Mouse (Mus musculus) frontal cortex, postnatal 10 days (tissue): Measurements from ENCODE around the gene Nup153.

Experiments
- DNase-seq, 2 experiments: peaks; one replicate each; pipeline ENCODE4 v3.0.0; 2022; ENCODE audit warnings: low spot score in 2 of 2, mixed read lengths in 1 of 2

Gene Nup153

DNA sequence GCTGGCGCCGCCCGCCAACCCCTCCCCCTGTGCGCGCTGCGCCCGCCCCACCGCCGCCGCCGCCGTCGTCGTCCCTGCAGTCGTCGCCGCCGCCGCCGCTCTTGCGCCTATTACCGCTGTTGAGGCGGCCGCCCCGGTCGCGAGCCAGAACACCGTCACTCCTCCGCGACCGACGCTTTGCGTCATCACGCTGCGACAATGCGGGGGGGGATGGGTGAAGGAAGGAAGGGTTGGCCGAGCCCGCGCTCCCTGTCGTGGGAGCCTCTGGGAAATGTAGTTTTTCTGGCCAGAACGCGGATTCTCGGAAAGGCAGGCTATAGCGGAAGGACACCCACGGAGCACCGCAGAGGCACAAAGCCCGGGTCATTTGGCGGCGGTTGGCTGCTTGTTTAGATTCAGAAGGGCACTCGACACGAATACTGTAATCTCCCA, at the start of gene Nup153:
Nup153 (minus strand) TSS at position 104 of the 432 bp plus-strand sequence.
- DNase-seq = peak; percentile 98 to 100

DNA sequence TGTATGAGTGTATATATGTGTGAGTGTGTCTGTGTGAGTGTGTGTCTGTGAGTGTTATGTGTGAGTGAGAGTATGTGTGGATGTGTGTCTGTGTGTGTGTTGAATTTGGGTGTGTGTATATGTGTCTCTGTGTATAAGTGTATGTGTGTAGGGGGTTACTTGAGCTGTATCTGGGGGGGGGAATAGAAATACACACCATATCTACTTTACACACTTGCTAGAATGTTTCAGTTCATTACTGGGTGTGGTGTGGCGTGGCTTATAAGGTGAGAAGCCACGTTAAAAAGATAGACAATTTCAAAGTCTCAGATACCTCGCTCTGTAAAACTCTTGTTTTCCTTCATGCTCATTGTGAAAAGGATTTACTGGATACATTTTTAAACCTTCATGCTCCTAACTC, 49.7 kb upstream of the Nup153 start:
- DNase-seq = no peak

DNA sequence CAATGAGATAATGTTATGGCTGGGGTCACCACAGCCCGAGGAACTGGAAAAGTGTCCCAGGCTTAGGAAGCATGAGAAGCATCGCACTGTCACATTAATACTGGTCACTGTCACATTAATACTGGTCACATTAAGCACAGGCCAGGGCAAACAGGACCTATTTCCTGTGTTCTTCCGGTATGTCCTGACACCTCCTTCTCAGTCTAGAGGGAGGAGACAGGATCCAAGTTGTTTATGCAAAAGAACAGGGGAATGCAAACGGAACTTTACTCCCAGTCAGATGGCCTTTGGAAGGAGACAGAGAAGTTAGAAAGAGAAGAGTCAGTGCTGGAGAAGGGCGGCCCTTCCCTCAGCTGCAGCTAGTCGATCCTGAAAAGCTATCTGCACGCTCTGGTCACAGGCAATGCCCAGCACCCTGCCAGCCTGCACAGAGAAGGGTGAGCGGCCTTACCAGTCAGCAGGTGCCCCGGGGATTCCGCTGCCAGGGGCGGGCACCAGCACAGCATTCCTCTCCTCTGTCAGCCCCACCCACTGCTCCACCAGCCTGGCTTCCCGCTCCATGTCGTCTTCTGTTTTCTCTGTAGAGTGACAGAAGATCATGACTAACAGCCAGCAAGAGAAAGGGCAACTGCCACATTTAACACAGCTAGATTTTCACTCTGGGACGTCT, 49.0 kb upstream of the Nup153 start:
- no peak for DNase-seq

DNA sequence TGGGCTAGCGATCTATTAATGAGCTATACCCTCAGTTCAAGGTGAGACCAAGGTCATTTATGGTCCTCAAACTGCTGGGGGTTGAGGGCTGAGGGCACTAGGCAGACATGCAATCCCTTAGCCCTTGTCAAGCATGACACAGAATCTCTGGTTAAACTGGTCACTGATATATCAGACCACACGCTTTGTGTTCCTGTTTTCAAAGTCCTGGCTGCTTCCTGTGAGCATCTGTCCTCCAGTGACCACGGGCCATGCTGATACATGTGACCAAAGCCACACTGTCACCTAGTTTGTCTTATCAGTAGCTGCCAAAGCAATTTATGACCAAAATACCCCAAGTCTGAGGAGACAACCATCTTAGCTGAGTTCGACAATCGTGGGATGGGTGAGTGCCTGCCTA, 47.3 kb upstream of the Nup153 start:
- DNase-seq = no peak

DNA sequence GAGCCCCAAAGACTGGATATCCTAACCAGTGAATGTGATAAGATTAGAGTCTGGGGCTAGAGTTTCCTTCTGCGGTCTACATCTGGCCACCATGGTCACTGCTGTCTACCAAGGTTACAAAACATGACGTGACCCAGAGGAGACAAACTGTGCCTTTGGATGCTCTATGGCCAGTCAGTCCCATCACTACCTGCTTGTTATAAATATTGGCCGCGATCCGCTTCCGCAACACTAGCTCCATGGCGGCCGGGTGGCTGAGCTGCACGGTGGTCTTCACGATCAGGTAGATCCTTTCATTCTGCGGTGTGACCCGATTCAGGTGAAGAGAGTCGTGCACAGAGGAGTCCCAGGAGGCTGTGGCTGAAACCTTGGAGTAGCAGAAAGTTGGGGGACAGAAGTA, 44.8 kb upstream of the Nup153 start:
- DNase-seq = no peak

DNA sequence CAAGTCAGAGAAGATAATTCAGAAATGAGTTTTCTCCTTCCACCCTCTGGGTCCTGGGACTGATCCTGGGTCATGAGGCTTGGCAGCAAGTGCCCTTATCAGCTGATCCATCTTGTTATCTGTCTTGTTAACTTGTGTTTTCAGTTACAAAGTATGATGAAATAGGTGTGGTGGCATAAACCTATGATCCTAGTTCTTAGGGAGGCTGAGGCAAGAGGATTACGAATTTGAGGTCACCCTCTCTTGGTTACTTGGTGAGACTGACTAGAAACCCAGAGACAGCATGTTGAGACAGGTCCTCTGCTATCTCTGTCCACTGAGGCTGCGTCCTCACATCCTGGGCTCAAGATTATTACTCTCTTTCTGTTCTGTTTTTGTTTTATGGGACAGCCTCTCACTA, 37.6 kb upstream of the Nup153 start:
- DNase-seq = no peak

DNA sequence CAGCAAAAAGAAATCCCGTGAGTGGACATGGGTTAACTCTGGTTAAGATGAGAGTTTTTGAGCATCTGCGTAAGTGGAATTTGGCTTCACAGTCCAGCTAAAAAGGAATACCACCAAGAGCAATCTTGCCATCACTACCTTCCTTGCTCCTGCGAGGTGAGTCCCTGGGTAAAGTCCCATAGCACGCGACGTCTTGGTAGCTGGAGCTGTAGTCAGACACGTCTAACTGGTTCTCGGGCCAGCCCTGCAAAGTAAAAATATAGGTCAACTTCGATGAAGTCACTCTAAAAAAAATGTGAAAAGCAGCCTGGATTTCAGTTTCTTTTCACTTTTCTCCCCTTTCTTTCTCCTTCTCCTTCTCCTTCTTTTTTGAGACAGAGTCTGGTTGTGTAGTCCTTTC, 35.5 kb upstream of the Nup153 start:
- no peak for DNase-seq

DNA sequence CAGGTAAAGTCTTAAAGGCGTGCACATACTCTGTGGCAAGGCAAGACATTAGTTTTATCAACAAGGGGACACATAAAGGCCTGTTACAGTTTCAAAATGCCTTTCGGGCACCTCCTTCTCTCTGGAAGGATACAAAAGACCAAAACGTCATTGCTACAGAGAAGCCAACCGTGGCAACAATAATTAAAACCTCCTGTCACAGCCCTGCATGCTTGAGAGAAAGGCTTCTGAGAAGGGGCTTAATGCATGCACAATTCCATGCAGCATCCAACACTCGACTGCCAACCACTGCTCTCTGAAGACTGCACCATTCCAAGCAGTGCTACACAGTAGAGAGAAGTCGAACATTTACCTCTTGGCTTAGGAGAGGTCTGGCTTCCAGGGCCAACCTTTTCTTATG, 33.2 kb upstream of the Nup153 start:
- no peak for DNase-seq

DNA sequence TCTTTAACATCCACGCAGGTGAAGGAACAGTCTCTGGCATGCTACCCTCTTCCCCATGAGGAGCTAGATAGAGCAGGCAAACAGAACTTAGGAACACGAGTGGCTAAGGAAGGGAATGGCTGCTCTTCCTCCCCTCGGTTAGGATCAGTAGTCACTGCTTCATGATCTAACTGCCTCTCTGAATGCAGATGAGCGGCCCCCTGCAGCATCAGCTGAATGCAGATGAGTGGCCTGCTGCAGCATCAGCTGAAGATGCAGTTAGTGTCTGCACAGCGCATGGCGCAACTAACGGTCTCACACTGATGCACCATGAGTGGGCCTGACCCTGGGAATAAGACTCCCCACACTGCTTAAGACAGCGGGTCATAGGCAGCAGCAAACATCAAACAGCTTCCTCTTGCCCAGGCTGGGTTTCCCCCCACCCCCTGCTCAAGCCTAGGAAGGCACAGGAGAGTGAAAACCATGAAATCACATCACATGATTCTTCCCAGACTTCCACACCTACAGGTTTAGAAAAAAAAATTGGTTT, 31.6 kb upstream of the Nup153 start:
- DNase-seq = no peak

DNA sequence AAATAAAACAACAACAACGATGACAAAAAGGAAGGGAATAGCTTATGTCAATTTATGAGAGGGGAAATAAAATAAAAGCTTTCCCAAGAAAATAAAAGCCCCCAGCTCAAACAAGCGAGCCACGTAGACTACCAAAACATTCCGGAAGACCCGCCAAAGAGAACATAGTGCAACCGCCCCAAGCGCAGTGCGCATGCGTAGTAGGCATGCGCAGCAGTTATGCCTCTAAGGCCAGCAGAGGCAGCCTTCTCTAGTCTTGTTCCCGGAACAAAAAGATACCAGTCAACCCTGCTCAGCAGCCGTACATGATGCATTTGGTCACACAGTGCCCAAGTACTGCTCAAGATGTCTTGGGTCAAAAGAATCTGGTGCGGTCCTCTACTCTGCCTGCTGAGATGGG, 30.9 kb upstream of the Nup153 start:
- no peak for DNase-seq

DNA sequence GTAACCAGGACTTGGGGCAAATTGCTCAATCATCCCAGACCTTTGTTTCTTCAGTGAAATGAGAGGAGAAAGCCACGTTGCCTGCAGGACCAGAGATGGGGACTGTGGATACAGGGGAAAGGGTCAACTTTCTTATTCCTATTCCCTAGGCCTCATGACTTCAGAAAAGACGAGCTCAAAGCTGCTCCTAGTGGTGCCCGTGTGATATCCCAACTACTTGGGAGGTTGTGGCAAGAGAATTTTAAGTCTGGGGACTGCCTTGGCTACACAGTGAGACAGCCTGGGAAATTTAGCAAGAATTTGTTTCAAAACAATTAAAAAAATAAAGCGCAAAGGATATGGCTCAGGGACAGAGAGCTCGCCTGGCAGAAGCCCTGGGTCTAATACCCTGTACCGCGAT, 30.2 kb upstream of the Nup153 start:
- DNase-seq = no peak

DNA sequence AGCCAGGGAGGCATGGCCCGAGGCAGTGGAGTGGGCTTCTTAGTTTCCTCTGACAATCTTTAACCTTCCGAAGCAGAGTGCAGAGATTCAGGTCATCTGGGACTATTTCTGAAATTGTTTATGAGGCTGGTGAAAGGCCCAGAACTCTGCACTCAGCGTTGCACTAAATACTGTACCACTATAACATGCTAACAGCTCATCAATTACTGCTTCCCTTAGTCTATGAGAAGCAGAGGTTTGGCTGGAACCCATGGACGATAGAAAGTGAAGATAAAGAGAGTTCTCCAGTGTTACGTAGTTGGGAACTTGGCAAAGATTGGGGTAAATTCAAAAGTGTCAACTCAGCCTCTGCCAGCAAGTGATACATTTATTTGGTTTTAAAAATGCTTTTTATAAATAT, 25.6 kb upstream of the Nup153 start:
- no peak for DNase-seq

DNA sequence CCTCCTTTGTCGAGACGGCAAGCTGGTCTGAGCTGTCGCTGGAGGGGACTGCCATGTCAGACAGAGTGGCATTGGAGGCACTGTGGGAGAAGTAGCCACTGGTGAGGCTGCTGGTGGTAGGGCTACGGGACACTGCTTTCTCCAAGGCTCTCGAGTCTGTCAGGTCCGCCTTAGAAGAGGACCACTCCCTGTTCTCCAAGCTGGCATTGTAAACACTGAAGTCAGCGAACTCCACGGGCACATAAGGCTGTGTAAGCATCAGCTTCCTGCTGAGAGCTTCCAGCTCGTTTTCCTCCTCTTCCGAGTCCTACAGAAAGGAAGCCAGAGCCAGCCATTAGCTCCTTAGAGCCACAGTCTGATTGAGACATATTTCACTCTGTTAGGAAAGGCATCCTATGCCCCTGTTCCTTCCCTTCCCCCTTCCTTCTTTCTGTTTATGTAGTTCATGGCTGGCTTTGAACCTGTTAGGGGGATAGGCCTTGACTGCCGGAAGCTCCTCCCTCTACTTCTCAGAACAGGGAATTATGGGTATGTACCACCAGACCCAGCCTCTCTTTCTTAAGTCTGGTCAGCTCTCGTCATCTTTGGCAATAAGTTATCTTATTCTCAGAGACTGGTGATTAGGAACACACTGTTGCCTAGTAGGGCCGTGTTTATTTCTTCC, 25.0 kb upstream of the Nup153 start:
- DNase-seq = no peak

DNA sequence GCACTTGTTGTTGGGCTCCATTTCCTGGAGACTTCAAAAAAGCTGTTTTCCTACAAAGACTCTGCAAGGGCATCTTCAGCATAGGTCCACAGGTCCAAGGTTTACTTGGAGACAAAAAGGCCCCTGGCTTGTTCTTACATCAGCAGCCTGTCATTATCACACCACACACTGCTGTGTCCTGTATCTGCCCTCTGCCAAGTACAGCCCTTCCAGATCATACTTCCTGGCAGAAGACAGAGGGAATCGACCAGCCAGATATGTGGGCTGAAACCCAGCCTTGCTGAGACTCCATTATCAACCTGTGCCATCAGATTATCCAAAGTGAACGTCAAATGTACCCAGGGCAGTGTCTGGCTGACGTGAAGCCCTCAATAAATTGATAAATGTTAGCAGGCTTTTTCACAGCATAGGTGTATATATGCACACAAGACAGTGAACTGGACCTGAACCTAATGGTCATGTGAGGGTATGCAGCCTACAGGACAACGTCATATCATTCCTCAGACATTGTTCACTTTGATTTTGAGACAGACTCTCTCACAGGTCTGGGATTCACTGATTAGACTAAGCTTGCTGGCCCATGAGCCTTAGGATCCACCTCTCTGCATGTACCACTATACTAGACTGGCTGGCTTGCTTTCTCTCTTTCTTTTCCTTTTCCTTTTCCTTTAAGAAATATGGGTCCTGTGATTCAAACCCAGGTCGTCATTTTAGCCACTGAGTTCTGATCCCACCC, 20.6 kb upstream of the Nup153 start:
- no peak for DNase-seq

DNA sequence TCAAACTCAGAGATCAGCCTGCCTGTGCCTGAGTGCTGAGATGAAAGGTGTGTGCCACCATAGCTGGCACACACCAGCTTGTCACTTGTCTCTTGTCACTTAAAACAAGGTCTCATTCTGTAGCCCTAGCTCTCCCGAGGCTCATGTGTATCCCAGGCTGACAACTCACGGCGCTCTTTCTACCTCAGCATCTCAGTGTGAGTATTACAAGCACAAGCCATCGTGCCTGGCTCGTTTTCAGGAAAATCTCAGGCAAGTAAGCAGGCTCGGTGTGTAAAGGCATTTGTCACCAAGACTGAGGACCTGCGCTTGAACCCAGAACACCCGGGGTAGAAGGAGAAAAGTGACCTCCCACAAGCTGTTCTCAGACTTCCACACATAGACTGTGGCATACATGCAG, 16.1 kb upstream of the Nup153 start:
- DNase-seq = no peak

DNA sequence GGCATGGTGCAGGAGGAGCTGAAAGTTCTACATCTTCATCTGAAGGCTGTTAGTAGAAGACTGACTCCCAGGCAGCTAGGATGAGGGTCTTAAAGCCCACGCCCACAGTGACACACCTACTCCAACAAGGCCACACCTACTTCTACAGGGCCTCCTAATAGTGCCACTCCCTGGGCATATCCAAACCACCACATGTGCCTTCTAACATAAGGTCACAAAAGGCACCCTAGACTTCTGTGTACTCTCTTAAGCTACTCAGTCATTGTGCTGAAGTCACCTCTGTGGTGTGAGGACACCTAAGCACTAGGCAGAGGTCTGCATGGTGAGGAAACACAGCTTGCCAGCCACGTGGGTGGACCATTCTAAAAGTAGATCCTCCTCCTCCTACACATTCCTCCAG, 14.6 kb upstream of the Nup153 start:
- no peak for DNase-seq

DNA sequence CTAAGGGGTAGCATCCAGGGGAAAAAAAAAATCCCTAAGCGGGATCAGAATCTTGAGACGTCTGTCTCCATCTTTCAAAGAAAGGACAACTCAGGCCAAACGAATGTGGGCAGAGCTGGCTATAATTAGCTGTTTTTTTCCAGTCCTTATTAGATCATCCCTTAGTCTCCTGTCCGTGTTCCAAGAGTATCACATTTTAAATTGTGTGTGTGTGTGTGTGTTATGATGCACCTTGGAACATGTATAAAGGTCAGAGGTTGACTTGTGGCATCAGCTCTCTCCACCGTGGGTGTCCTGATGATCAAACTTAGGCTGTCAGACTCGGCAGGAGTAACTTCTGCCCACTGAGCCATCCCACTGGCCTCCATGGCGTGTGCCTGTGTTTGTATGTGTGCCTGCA, 11.7 kb upstream of the Nup153 start:
- DNase-seq = no peak

DNA sequence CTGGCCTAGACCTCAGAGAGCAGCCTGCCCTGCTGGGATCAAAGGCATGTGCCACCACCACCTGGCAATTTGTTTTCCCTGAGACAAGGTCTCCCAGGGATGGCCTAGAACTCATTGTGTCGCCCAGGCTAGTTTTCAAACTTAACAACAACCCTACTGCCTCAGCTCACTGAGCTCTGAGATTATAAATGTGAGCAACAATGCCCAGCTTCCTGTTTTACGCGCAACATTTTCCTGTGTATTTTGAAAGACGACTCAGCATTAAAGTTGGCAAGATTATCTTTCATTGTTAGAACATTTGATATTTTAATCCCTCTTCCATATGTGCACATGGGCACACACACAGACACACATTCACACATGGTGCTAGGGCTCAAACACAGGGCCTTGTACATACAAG, 9.7 kb upstream of the Nup153 start:
- DNase-seq = no peak

DNA sequence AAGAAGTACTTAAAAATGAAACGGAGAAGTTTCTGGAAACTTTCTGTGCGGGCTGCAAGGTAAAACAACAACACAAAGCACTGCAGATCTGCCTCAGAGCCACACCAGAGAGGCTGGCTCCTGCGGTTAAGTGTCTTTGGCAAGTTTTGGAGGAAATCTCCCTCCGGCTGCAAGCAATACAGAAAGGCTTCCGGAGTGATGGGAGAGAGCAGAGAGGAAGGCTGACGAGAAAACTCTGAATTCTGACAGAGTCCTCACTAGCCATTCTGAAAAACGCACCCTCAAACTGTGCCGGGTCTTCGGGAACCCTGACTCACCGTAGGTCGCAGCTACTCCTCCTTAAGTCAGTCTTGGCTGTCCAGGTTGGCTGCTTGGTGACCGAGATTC, 8.7 kb upstream of the Nup153 start:
- no peak for DNase-seq

DNA sequence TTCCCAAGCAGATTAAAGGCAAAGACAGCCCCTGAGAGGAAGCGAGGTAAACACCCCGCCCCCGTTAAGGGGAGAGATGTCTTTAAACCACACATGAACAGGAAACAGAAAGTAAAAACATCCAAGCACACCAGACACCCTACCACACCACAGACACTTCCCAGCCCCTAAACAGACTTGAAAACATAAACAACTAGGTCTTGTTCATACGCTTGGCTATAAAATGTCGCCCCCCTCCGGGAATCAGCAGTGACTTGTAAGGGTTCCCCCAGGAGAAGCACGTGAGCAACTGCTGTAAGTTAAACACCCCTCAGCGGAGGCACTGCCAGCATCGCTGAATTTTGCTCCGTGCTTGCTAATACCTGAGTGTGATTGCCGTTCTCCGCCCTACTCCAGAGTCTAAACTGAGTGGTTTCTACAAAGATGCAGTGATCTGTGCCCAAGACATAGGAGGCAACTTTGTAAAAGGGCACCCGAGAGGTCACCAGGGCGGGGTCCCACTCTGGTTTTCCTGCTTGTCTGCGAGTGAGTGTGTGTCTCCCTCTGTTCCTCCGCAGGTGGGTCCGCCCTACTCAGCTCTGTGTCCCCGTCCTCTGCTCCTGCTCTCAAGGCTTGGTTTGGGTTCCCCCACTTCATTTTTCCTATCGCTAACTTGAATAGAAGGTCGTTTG, 8.2 kb upstream of the Nup153 start:
- DNase-seq = peak; percentile 25 to 26

DNA sequence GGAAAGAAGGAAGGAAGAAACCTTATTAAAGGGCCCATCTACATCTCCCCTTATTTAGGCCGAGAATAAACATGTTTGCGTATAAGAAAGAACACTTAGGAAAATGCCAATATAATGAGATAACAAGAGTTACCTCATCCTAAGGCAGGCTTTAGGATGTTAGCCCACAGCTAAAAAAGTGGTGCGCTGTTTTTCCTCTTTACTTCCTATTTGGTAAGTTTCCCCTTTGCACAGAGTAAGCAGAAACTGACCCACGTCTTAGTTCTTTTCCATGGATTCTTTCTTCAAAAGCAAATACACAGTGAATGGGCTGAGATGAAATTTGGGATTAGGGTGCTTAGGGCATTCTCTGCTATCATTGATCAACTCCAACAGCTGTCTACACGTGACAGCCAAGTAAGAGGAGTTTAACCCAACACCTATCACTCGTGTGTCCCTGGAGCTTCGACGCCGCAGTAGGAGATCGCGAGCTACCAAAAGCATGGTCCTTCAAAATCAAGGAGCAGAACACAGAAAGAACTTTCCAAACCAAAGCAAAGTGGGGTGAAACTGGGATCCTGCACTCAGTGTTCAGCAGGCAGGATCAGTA, 7.6 kb upstream of the Nup153 start:
- DNase-seq = no peak

DNA sequence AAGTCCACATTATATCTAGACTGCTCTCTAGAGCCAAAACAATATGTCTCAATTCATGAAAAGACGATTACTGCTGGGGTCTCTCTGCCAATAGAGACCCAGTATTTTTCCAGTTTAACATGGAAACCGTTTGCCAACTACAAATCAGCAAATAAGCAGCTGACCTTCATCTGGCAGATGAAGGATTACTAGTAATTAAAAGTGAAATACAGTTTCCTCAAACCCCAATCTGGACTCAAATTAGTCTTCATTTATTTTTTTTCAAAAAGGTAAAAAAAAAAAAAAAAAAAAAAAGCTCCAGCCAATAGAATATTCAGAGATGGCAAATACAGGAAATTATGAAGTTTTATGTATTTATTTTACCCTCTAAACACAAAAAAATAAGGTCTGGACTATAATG, 2.3 kb upstream of the Nup153 start:
- DNase-seq = no peak
